Mouse (Mus musculus) ES-Bruce4 (cell line): Measurements from ENCODE around the gene Pbld2. TPM values are rescaled to one million over a fixed set of nuclear protein-coding genes. Genes with fewer than 3 reads are reported as not detected.

Experiments used
- H3K27ac ChIP-seq: 2 replicates; pipeline ENCODE4 v1.5.1; 2012; ENCODE audit warnings: low read length, inconsistent platforms; ENCODE audit not compliant: insufficient read depth
- H3K27me3 ChIP-seq: 2 replicates; pipeline ENCODE4 v1.6.1; 2012; ENCODE audit warnings: mild to moderate bottlenecking, low read length, inconsistent platforms; ENCODE audit not compliant: control insufficient read depth, poor library complexity, insufficient read depth, severe bottlenecking
- H3K36me3 ChIP-seq: 2 replicates; pipeline ENCODE4 v1.6.1; 2012; ENCODE audit warnings: inconsistent platforms, mild to moderate bottlenecking, low read length, moderate library complexity; ENCODE audit not compliant: control insufficient read depth, poor library complexity, insufficient read depth, severe bottlenecking
- H3K4me1 ChIP-seq: one replicate; pipeline ENCODE4 v1.8.1; 2011; ENCODE audit warnings: low read length; ENCODE audit not compliant: control insufficient read depth, insufficient read depth
- H3K4me3 ChIP-seq: 2 replicates; pipeline ENCODE4 v1.5.1; 2011; ENCODE audit warnings: low read depth, mild to moderate bottlenecking, low read length
- H3K9ac ChIP-seq: 2 replicates; pipeline ENCODE4 v1.6.1; 2012; ENCODE audit warnings: low read depth, mild to moderate bottlenecking, inconsistent platforms; ENCODE audit not compliant: poor library complexity, severe bottlenecking
- H3K9me3 ChIP-seq: replicated peaks from 2 replicates; pipeline ENCODE4 v1.6.1; 2012; ENCODE audit warnings: mild to moderate bottlenecking, low read length, inconsistent platforms; ENCODE audit not compliant: control insufficient read depth, poor library complexity, insufficient read depth, severe bottlenecking
- CTCF ChIP-seq: IDR thresholded peaks from one replicate; pipeline ENCODE4 v1.8.1; 2011; ENCODE audit warnings: low read depth, low read length
- EP300 ChIP-seq: IDR thresholded peaks from 2 replicates; pipeline ENCODE4 v1.6.1; 2011; ENCODE audit warnings: low read depth, low read length; ENCODE audit not compliant: insufficient read depth
- POLR2A ChIP-seq: IDR thresholded peaks from one replicate; pipeline ENCODE4 v1.8.1; 2011; ENCODE audit warnings: low read length; ENCODE audit not compliant: insufficient read depth
- polyA plus RNA-seq: library from polyadenylated mRNA; stranded (reverse); fragments of >200 nt; gene quantifications from 2 replicates; pipeline ENCODE4 v1.2.4, GENCODE M21; 2011; ENCODE audit warnings: low read depth; ENCODE audit not compliant: missing spikeins, insufficient read depth, insufficient read length

The Pbld2 gene
- polyA plus RNA-seq, 1 experiment: 1.3 TPM

- H3K4me1 ChIP-seq: no peaks in the 10 kb centered on the region
Observed at GRCm38 (mm10) chr10:63065988-63066387, 41.9 kb downstream of the Pbld2 start.

GRCm38 (mm10) chr10:63086304-63086703, 62.2 kb downstream of the Pbld2 start:
- TF ChIP-seq EP300: no peak
- no peak for TF ChIP-seq POLR2A
- TF ChIP-seq CTCF: no peak
- Histone ChIP-seq H3K4me3 (no peak overlapping the region), H3K27ac (no peak overlapping the region)

More at GRCm38 (mm10) chr10:63065988-63066387, 41.9 kb downstream of the Pbld2 start:
- no peak for TF ChIP-seq EP300
- peak; percentile 79 for TF ChIP-seq CTCF
- no peak for TF ChIP-seq POLR2A
- Histone ChIP-seq H3K36me3 (no peaks in the 10 kb centered on the region), H3K27me3 (no peaks in the 10 kb centered on the region), H3K9me3 (no peaks in the 10 kb centered on the region), H3K9ac (no peak overlapping the region), H3K4me3 (no peak overlapping the region), H3K27ac (no peak overlapping the region)

GRCm38 (mm10) chr10:63089103-63089757, 65.1 kb downstream of the Pbld2 start:
- peaks cover 3% of the 10 kb centered on the region for H3K4me1 ChIP-seq
- H3K27ac ChIP-seq: no peak overlapping the region
- H3K27me3 ChIP-seq: peaks cover 2% of the 10 kb centered on the region; the same call in 1 of the 2 replicates
- no peaks in the 10 kb centered on the region for H3K36me3 ChIP-seq
- TF ChIP-seq CTCF: no peak
- no peak for TF ChIP-seq EP300
- no peak for TF ChIP-seq POLR2A
- H3K4me3 ChIP-seq: no peak overlapping the region; the same call in 1 of the 2 replicates
- peak overlapping the region; percentile 25 for H3K9ac ChIP-seq
- H3K9me3 ChIP-seq: no peaks in the 10 kb centered on the region

More at GRCm38 (mm10) chr10:63086304-63086703, 62.2 kb downstream of the Pbld2 start:
- no peaks in the 10 kb centered on the region for H3K9me3 ChIP-seq
- H3K9ac ChIP-seq: no peak overlapping the region
- H3K4me1 ChIP-seq: peaks cover 3% of the 10 kb centered on the region
- no peaks in the 10 kb centered on the region for H3K36me3 ChIP-seq
- peaks cover 2% of the 10 kb centered on the region; the same call in 1 of the 2 replicates for H3K27me3 ChIP-seq

- no peak overlapping the region for H3K27ac ChIP-seq
- peak overlapping the region; percentile 34 for H3K4me3 ChIP-seq
- 0 out of 2 replicates have a peak, but pooled peaks cover 2% of the 10 kb centered on the region for H3K27me3 ChIP-seq
- no peaks in the 10 kb centered on the region for H3K9me3 ChIP-seq
- TF ChIP-seq POLR2A: no peak
- TF ChIP-seq EP300: no peak
- no peak for TF ChIP-seq CTCF
- peak overlapping the region; percentile 25 for H3K9ac ChIP-seq
- H3K4me1 ChIP-seq: peaks cover 3% of the 10 kb centered on the region
- no peaks in the 10 kb centered on the region for H3K36me3 ChIP-seq
Observed at GRCm38 (mm10) chr10:63089758-63090571, 65.8 kb downstream of the Pbld2 start.

GRCm38 (mm10) chr10:63091915-63092314, 67.8 kb downstream of the Pbld2 start:
- Histone ChIP-seq H3K9ac (no peak overlapping the region), H3K9me3 (no peaks in the 10 kb centered on the region), H3K4me1 (peaks cover 3% of the 10 kb centered on the region), H3K27ac (no peak overlapping the region), H3K36me3 (no peaks in the 10 kb centered on the region), H3K4me3 (no peak overlapping the region), H3K27me3 (0 out of 2 replicates have a peak, but pooled peaks cover 2% of the 10 kb centered on the region)
- TF ChIP-seq POLR2A (no peak), EP300 (no peak), CTCF (no peak)
